Mouse (Mus musculus): Measurements from ENCODE around the gene Gm11555. TPM values are rescaled to one million over a fixed set of nuclear protein-coding genes. Genes with fewer than 3 reads are reported as not detected.

Gene Gm11555
- polyA plus RNA-seq, 1 experiment from 2014 or later: not detected

Other genes with a start within 250 kb of the Gm11555 start
- not detected in 2 replicates for gene Krt12, start 228.0 kb downstream of the Gm11555 start, polyA plus RNA-seq (2016; fragmentation: Nextera tagmentation; extraction: Ambion mirVana)
- gene Krt20, start 212.1 kb downstream of the Gm11555 start, polyA plus RNA-seq (2016; fragmentation: Nextera tagmentation; extraction: Ambion mirVana): 0.15 TPM in 1 of 2 replicates, not detected in the other
- gene Krt23, start 157.1 kb downstream of the Gm11555 start, polyA plus RNA-seq (2016; fragmentation: Nextera tagmentation; extraction: Ambion mirVana): 0.74 and 0.75 TPM in 2 replicates
- not detected in 2 replicates for gene Krt39, start 128.9 kb downstream of the Gm11555 start, polyA plus RNA-seq (2016; fragmentation: Nextera tagmentation; extraction: Ambion mirVana)
- gene Krt40, start 107.1 kb downstream of the Gm11555 start, polyA plus RNA-seq (2016; fragmentation: Nextera tagmentation; extraction: Ambion mirVana): not detected in 2 replicates
- gene Krtap3-3, start 99.4 kb downstream of the Gm11555 start, polyA plus RNA-seq (2016; fragmentation: Nextera tagmentation; extraction: Ambion mirVana): not detected in 2 replicates
- gene Krtap3-2, start 93.4 kb downstream of the Gm11555 start, polyA plus RNA-seq (2016; fragmentation: Nextera tagmentation; extraction: Ambion mirVana): not detected in 2 replicates
- not detected in 2 replicates for gene Gm11939, start 90.8 kb downstream of the Gm11555 start, polyA plus RNA-seq (2016; fragmentation: Nextera tagmentation; extraction: Ambion mirVana)
- not detected in 2 replicates for gene Krtap3-1, start 83.6 kb downstream of the Gm11555 start, polyA plus RNA-seq (2016; fragmentation: Nextera tagmentation; extraction: Ambion mirVana)
- gene Krtap1-5, start 69.2 kb downstream of the Gm11555 start, polyA plus RNA-seq (2016; fragmentation: Nextera tagmentation; extraction: Ambion mirVana): not detected in 2 replicates
- not detected in 2 replicates for gene Krtap1-4, start 66.6 kb downstream of the Gm11555 start, polyA plus RNA-seq (2016; fragmentation: Nextera tagmentation; extraction: Ambion mirVana)
- not detected in 2 replicates for gene Krtap1-3, start 58.9 kb downstream of the Gm11555 start, polyA plus RNA-seq (2016; fragmentation: Nextera tagmentation; extraction: Ambion mirVana)
- not detected in 2 replicates for gene Krtap9-3, start 52.1 kb downstream of the Gm11555 start, polyA plus RNA-seq (2016; fragmentation: Nextera tagmentation; extraction: Ambion mirVana)
- not detected in 2 replicates for gene Gm11938, start 46.9 kb downstream of the Gm11555 start, polyA plus RNA-seq (2016; fragmentation: Nextera tagmentation; extraction: Ambion mirVana)
- gene Gm11937, start 40.0 kb downstream of the Gm11555 start, polyA plus RNA-seq (2016; fragmentation: Nextera tagmentation; extraction: Ambion mirVana): not detected in 2 replicates
- not detected in 2 replicates for gene Krtap2-4, start 35.4 kb downstream of the Gm11555 start, polyA plus RNA-seq (2016; fragmentation: Nextera tagmentation; extraction: Ambion mirVana)
- not detected in 2 replicates for gene Gm11562, start 29.8 kb downstream of the Gm11555 start, polyA plus RNA-seq (2016; fragmentation: Nextera tagmentation; extraction: Ambion mirVana)
- gene Krtap4-1, start 22.0 kb downstream of the Gm11555 start, polyA plus RNA-seq (2016; fragmentation: Nextera tagmentation; extraction: Ambion mirVana): not detected in 2 replicates
- not detected in 2 replicates for gene Krtap4-2, start 15.2 kb downstream of the Gm11555 start, polyA plus RNA-seq (2016; fragmentation: Nextera tagmentation; extraction: Ambion mirVana)
- not detected in 2 replicates for gene Krtap4-7, start 6.1 kb downstream of the Gm11555 start, polyA plus RNA-seq (2016; fragmentation: Nextera tagmentation; extraction: Ambion mirVana)
- not detected in 2 replicates for gene Gm11563, start 8.7 kb upstream of the Gm11555 start, polyA plus RNA-seq (2016; fragmentation: Nextera tagmentation; extraction: Ambion mirVana)
- not detected in 2 replicates for gene Krtap4-6, start 15.7 kb upstream of the Gm11555 start, polyA plus RNA-seq (2016; fragmentation: Nextera tagmentation; extraction: Ambion mirVana)
- gene Gm14190, start 40.5 kb upstream of the Gm11555 start, polyA plus RNA-seq (2016; fragmentation: Nextera tagmentation; extraction: Ambion mirVana): not detected in 2 replicates
- gene Gm14180, start 84.1 kb upstream of the Gm11555 start, polyA plus RNA-seq (2016; fragmentation: Nextera tagmentation; extraction: Ambion mirVana): not detected in 2 replicates
- not detected in 2 replicates for gene Gm11595, start 122.7 kb upstream of the Gm11555 start, polyA plus RNA-seq (2016; fragmentation: Nextera tagmentation; extraction: Ambion mirVana)
- gene Krtap4-8, start 130.5 kb upstream of the Gm11555 start, polyA plus RNA-seq (2016; fragmentation: Nextera tagmentation; extraction: Ambion mirVana): not detected in 2 replicates
- not detected in 2 replicates for gene Krtap4-9, start 135.0 kb upstream of the Gm11555 start, polyA plus RNA-seq (2016; fragmentation: Nextera tagmentation; extraction: Ambion mirVana)
- not detected in 2 replicates for gene Gm11596, start 143.2 kb upstream of the Gm11555 start, polyA plus RNA-seq (2016; fragmentation: Nextera tagmentation; extraction: Ambion mirVana)
- gene Gm11569, start 148.7 kb upstream of the Gm11555 start, polyA plus RNA-seq (2016; fragmentation: Nextera tagmentation; extraction: Ambion mirVana): not detected in 2 replicates
- not detected in 2 replicates for gene Gm11554, start 154.2 kb upstream of the Gm11555 start, polyA plus RNA-seq (2016; fragmentation: Nextera tagmentation; extraction: Ambion mirVana)
- gene Krtap4-13, start 159.7 kb upstream of the Gm11555 start, polyA plus RNA-seq (2016; fragmentation: Nextera tagmentation; extraction: Ambion mirVana): not detected in 2 replicates
- not detected in 2 replicates for gene Gm11564, start 165.4 kb upstream of the Gm11555 start, polyA plus RNA-seq (2016; fragmentation: Nextera tagmentation; extraction: Ambion mirVana)
- not detected in 2 replicates for gene 2300003K06Rik, start 187.8 kb upstream of the Gm11555 start, polyA plus RNA-seq (2016; fragmentation: Nextera tagmentation; extraction: Ambion mirVana)
- gene Krtap4-16, start 201.4 kb upstream of the Gm11555 start, polyA plus RNA-seq (2016; fragmentation: Nextera tagmentation; extraction: Ambion mirVana): not detected in 2 replicates
- gene Gm11568, start 207.7 kb upstream of the Gm11555 start, polyA plus RNA-seq (2016; fragmentation: Nextera tagmentation; extraction: Ambion mirVana): not detected in 2 replicates
- not detected in 2 replicates for gene Gm11559, start 214.2 kb upstream of the Gm11555 start, polyA plus RNA-seq (2016; fragmentation: Nextera tagmentation; extraction: Ambion mirVana)
- not detected in 2 replicates for gene Krtap9-1, start 223.2 kb upstream of the Gm11555 start, polyA plus RNA-seq (2016; fragmentation: Nextera tagmentation; extraction: Ambion mirVana)
- gene Gm11567, start 229.0 kb upstream of the Gm11555 start, polyA plus RNA-seq (2016; fragmentation: Nextera tagmentation; extraction: Ambion mirVana): not detected in 2 replicates